Mouse (Mus musculus) MEL (cell line): Measurements from ENCODE around the gene BC016579. TPM values are rescaled to one million over a fixed set of nuclear protein-coding genes. Genes with fewer than 3 reads are reported as not detected.

Source experiments
- DNase-seq: peaks from one replicate; pipeline ENCODE4 v3.0.0; 2011; ENCODE audit warnings: low read depth, low spot score
- H3K27ac ChIP-seq: 2 replicates; pipeline ENCODE4 v1.5.1; 2012; ENCODE audit warnings: low read depth, mild to moderate bottlenecking, control low read depth, low read length, moderate library complexity; ENCODE audit not compliant: control insufficient read depth
- H3K27me3 ChIP-seq, 2 experiments: fragments of 150-350 bp in 1 of 2; sonication (generic) in 1 of 2; 2 replicates each; pipeline ENCODE4 v1.6.1; 2012; ENCODE audit warnings: low read length in 2 of 2, mild to moderate bottlenecking in 2 of 2, improper control_type of control experiment in 1 of 2, moderate library complexity in 1 of 2; ENCODE audit not compliant: insufficient read depth in 2 of 2, control insufficient read depth in 1 of 2
- H3K36me3 ChIP-seq, 2 experiments: 2 replicates each; pipeline ENCODE4 v1.6.1; 2012 to 2014; ENCODE audit warnings: low read length in 2 of 2, improper control_type of control experiment in 1 of 2, inconsistent platforms in 1 of 2, mild to moderate bottlenecking in 1 of 2; ENCODE audit not compliant: insufficient read depth in 2 of 2, control insufficient read depth in 1 of 2
- H3K4me1 ChIP-seq, 2 experiments: fragments of 150-350 bp in 1 of 2; sonication (generic) in 1 of 2; 2 replicates each; pipeline ENCODE4 v1.6.1; 2012; ENCODE audit warnings: low read length in 2 of 2, improper control_type of control experiment in 1 of 2, mild to moderate bottlenecking in 1 of 2; ENCODE audit not compliant: insufficient read depth in 2 of 2, control insufficient read depth in 1 of 2
- H3K4me3 ChIP-seq, 2 experiments: fragments of 150-350 bp in 1 of 2; sonication (generic) in 1 of 2; 2 replicates each; pipeline ENCODE4 v1.5.1; 2012; ENCODE audit warnings: low read depth in 2 of 2, low read length in 2 of 2, mild to moderate bottlenecking in 2 of 2, moderate library complexity in 2 of 2, control low read depth in 1 of 2, improper control_type of control experiment in 1 of 2; ENCODE audit not compliant: control insufficient read depth in 1 of 2, insufficient read depth in 1 of 2
- H3K79me2 ChIP-seq: 2 replicates; pipeline ENCODE4 v1.6.1; 2012; ENCODE audit warnings: mild to moderate bottlenecking, low read length, moderate library complexity; ENCODE audit not compliant: control insufficient read depth, poor library complexity, insufficient read depth
- H3K9ac ChIP-seq: 2 replicates; pipeline ENCODE4 v1.6.1; 2012; ENCODE audit warnings: low read depth, mild to moderate bottlenecking, control low read depth, low read length, moderate library complexity; ENCODE audit not compliant: control insufficient read depth, poor library complexity, severe bottlenecking
- H3K9me3 ChIP-seq: fragments of 150-350 bp; sonication (generic); replicated peaks from 2 replicates; pipeline ENCODE4 v1.6.1; 2012; ENCODE audit warnings: mild to moderate bottlenecking, low read length, improper control_type of control experiment, moderate library complexity; ENCODE audit not compliant: insufficient read depth
- CHD2 ChIP-seq: IDR thresholded peaks from 2 replicates; pipeline ENCODE4 v1.6.1; 2011; ENCODE audit warnings: low read length, improper control_type of control experiment
- EP300 ChIP-seq, 2 experiments: IDR thresholded peaks; 2 replicates each; pipeline ENCODE4 v1.6.1; 2011; ENCODE audit warnings: improper control_type of control experiment in 2 of 2, low read length in 2 of 2, low read depth in 1 of 2, mild to moderate bottlenecking in 1 of 2
- ETS1 ChIP-seq: IDR thresholded peaks from 2 replicates; pipeline ENCODE4 v1.6.1; 2012; ENCODE audit warnings: low read depth, mild to moderate bottlenecking, inconsistent platforms, low read length, improper control_type of control experiment, moderate library complexity
- GABPA ChIP-seq: IDR thresholded peaks from 2 replicates; pipeline ENCODE4 v1.6.1; 2012; ENCODE audit warnings: low read depth, mild to moderate bottlenecking, inconsistent platforms, low read length, improper control_type of control experiment, moderate library complexity
- HCFC1 ChIP-seq: IDR thresholded peaks from 2 replicates; pipeline ENCODE4 v1.6.1; 2012; ENCODE audit warnings: low read depth, mild to moderate bottlenecking, inconsistent platforms, low read length, improper control_type of control experiment, moderate library complexity
- JUND ChIP-seq: IDR thresholded peaks from 2 replicates; pipeline ENCODE4 v1.6.1; 2011; ENCODE audit warnings: low read depth, mild to moderate bottlenecking, improper control_type of control experiment, low read length
- MAFK ChIP-seq: IDR thresholded peaks from 2 replicates; pipeline ENCODE4 v1.6.1; 2011; ENCODE audit warnings: low read depth, mild to moderate bottlenecking, low read length, improper control_type of control experiment, borderline replicate concordance
- MAX ChIP-seq: IDR thresholded peaks from 2 replicates; pipeline ENCODE4 v1.6.1; 2011; ENCODE audit warnings: low read length, improper control_type of control experiment
- MEF2A ChIP-seq: IDR thresholded peaks from 2 replicates; pipeline ENCODE4 v1.6.1; 2014; ENCODE audit warnings: low read depth, mild to moderate bottlenecking, inconsistent platforms, low read length, improper control_type of control experiment; ENCODE audit not compliant: poor library complexity, insufficient replicate concordance, severe bottlenecking; ENCODE audit errors: extremely low read depth
- MYB ChIP-seq: IDR thresholded peaks from 2 replicates; pipeline ENCODE4 v1.6.1; 2011; ENCODE audit warnings: mild to moderate bottlenecking, low read depth, low read length, improper control_type of control experiment
- NELFE ChIP-seq: IDR thresholded peaks from 2 replicates; pipeline ENCODE4 v1.6.1; 2011; ENCODE audit warnings: low read depth, low read length, improper control_type of control experiment
- POLR2A ChIP-seq, 2 experiments: IDR thresholded peaks; 2 replicates each; pipeline ENCODE4 v1.6.1; 2011 to 2012; ENCODE audit warnings: low read length in 2 of 2, mild to moderate bottlenecking in 2 of 2, control low read depth in 1 of 2, improper control_type of control experiment in 1 of 2, low read depth in 1 of 2, moderate library complexity in 1 of 2; ENCODE audit not compliant: control insufficient read depth in 1 of 2, insufficient read depth in 1 of 2, poor library complexity in 1 of 2
- POLR2AphosphoS5 ChIP-seq: IDR thresholded peaks from 2 replicates; pipeline ENCODE4 v1.6.1; 2012; ENCODE audit warnings: low read depth, borderline replicate concordance, mild to moderate bottlenecking, inconsistent platforms, low read length, moderate library complexity, mixed read lengths
- RAD21 ChIP-seq: IDR thresholded peaks from 2 replicates; pipeline ENCODE4 v1.6.1; 2011; ENCODE audit warnings: mild to moderate bottlenecking, low read depth, low read length, improper control_type of control experiment
- SMC3 ChIP-seq: IDR thresholded peaks from 2 replicates; pipeline ENCODE4 v1.6.1; 2011; ENCODE audit warnings: low read depth, low read length, improper control_type of control experiment
- TAL1 ChIP-seq: IDR thresholded peaks from 2 replicates; pipeline ENCODE4 v1.6.1; 2012; ENCODE audit warnings: mild to moderate bottlenecking, inconsistent platforms, low read length, moderate library complexity, mixed read lengths
- TBP ChIP-seq: IDR thresholded peaks from 2 replicates; pipeline ENCODE4 v1.8.0; 2011; ENCODE audit warnings: low read depth, low read length, improper control_type of control experiment
- TCF12 ChIP-seq: IDR thresholded peaks from 2 replicates; pipeline ENCODE4 v1.6.1; 2014; ENCODE audit warnings: low read depth, mild to moderate bottlenecking, inconsistent platforms, low read length, improper control_type of control experiment, moderate library complexity
- UBTF ChIP-seq: IDR thresholded peaks from 2 replicates; pipeline ENCODE4 v1.6.1; 2012; ENCODE audit warnings: low read depth, mild to moderate bottlenecking, inconsistent platforms, low read length, improper control_type of control experiment, moderate library complexity, borderline replicate concordance; ENCODE audit not compliant: insufficient read depth
- USF1 ChIP-seq: IDR thresholded peaks from 2 replicates; pipeline ENCODE4 v1.6.1; 2014; ENCODE audit warnings: low read depth, mild to moderate bottlenecking, inconsistent platforms, low read length, improper control_type of control experiment, moderate library complexity
- USF2 ChIP-seq, 2 experiments: IDR thresholded peaks; 2 replicates each; pipeline ENCODE4 v1.6.1; 2011 to 2012; ENCODE audit warnings: improper control_type of control experiment in 2 of 2, low read length in 2 of 2, borderline replicate concordance in 1 of 2, inconsistent platforms in 1 of 2, low read depth in 1 of 2, mild to moderate bottlenecking in 1 of 2; ENCODE audit not compliant: insufficient read depth in 1 of 2
- polyA plus RNA-seq, 2 experiments: library from polyadenylated mRNA; stranded (reverse) in 1 of 2; unstranded in 1 of 2; fragments of >175 nt in 1 of 2; fragments of >200 nt in 1 of 2; gene quantifications; 2 replicates each; pipeline versions ENCODE4 v1.2.1 to v1.2.4; 2012; ENCODE audit warnings: low replicate concordance in 2 of 2, low read depth in 1 of 2; ENCODE audit not compliant: insufficient read length in 2 of 2, insufficient read depth in 1 of 2, missing spikeins in 1 of 2
- total RNA-seq: library from RNA; depleted of rRNA; stranded (reverse); fragments of 300-350 nt; gene quantifications from 2 replicates; pipeline ENCODE4 v1.2.3, GENCODE M21; 2012

Gene BC016579
- total and polyA plus RNA-seq, 3 experiments: not detected

GRCm38 (mm10) chr16:45690178-45690577, 36.3 kb upstream of the BC016579 start:
- H3K4me3 ChIP-seq: no peak overlapping the region
- no peak for TF ChIP-seq POLR2AphosphoS5
- no peaks in the 10 kb centered on the region for H3K79me2 ChIP-seq
- H3K36me3 ChIP-seq: no peaks in the 10 kb centered on the region
- no peak overlapping the region for H3K27ac ChIP-seq
- H3K9ac ChIP-seq: no peak overlapping the region
- no peaks in the 10 kb centered on the region for H3K4me1 ChIP-seq
- no peaks in the 10 kb centered on the region for H3K9me3 ChIP-seq
- H3K27me3 ChIP-seq: peaks cover 0 to 1% of the 10 kb centered on the region in 2 experiments; a peak in 2 of 4 replicates
- no peak for DNase-seq

DNA sequence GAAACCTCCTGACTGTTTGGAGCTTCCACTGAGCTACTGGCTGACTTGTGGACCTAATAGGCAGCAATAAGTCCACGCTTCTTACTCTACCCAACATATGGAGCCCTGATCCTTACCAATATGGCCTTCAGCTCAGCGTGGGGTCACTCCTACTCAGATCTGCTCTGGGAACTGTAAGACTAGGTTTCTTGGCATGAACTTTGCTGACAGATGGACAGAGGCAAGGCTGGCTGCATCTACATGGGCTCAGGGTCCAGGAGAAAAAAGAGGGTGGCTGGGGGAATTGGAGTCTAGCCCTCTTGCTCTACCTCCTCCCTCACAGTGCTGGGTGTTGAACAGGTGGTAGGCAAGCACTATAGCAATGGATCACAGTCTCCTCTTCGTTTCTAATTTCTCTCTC, 33.0 kb upstream of the BC016579 start:
- Histone ChIP-seq H3K9ac (no peak overlapping the region), H3K4me3 (no peak overlapping the region), H3K27me3 (peaks cover 0 to 1% of the 10 kb centered on the region in 2 experiments; a peak in 2 of 4 replicates), H3K9me3 (no peaks in the 10 kb centered on the region), H3K36me3 (no peaks in the 10 kb centered on the region), H3K27ac (no peak overlapping the region), H3K4me1 (no peaks in the 10 kb centered on the region), H3K79me2 (no peaks in the 10 kb centered on the region)
- DNase-seq: no peak
- TF ChIP-seq EP300 (IDR thresholded peaks at IDR 0.05; ENCODE audit: low read depth in 1 of 2, low read length in 2 of 2) (no peak), UBTF (no peak), NELFE (no peak), RAD21 (no peak), MYB (no peak), HCFC1 (no peak), CHD2 (no peak), POLR2A (IDR thresholded peaks at IDR 0.05; ENCODE audit: control insufficient read depth in 1 of 2, insufficient read depth in 1 of 2, low read depth in 1 of 2, low read length in 2 of 2, poor library complexity in 1 of 2) (no peak), MAX (no peak), USF2 (IDR thresholded peaks at IDR 0.05; ENCODE audit: borderline replicate concordance in 1 of 2, insufficient read depth in 1 of 2, low read depth in 1 of 2, low read length in 2 of 2) (no peak), ETS1 (no peak)

GRCm38 (mm10) chr16:45685295-45685694, 31.4 kb upstream of the BC016579 start:
- no peaks in the 10 kb centered on the region for H3K9me3 ChIP-seq
- no peak for TF ChIP-seq RAD21
- TF ChIP-seq SMC3: no peak
- no peak for TF ChIP-seq GABPA
- TF ChIP-seq MAFK: no peak
- no peak for TF ChIP-seq UBTF
- no peak for TF ChIP-seq ETS1
- TF ChIP-seq MAX: no peak
- TF ChIP-seq MEF2A: no peak
- no peak for TF ChIP-seq EP300 (IDR thresholded peaks at IDR 0.05; ENCODE audit: low read depth in 1 of 2, low read length in 2 of 2)
- TF ChIP-seq JUND: no peak
- no peak for TF ChIP-seq TCF12
- no peak for TF ChIP-seq TAL1
- no peak for TF ChIP-seq USF1
- TF ChIP-seq TBP: no peak
- H3K9ac ChIP-seq: no peak overlapping the region
- no peaks in the 10 kb centered on the region for H3K4me1 ChIP-seq
- DNase-seq: no peak
- no peaks in the 10 kb centered on the region for H3K79me2 ChIP-seq
- no peak overlapping the region for H3K27ac ChIP-seq
- no peak overlapping the region for H3K4me3 ChIP-seq
- H3K36me3 ChIP-seq: no peaks in the 10 kb centered on the region
- peaks cover 0 to 1% of the 10 kb centered on the region in 2 experiments; a peak in 2 of 4 replicates for H3K27me3 ChIP-seq
